Mouse (Mus musculus): ENCODE measurements around the gene Rbmx. TPM values are rescaled to one million over a fixed set of nuclear protein-coding genes. Genes with fewer than 3 reads are reported as not detected.

The Rbmx gene
- polyA plus RNA-seq, 1 experiment from 2014 or later, result 134 TPM

DNA sequence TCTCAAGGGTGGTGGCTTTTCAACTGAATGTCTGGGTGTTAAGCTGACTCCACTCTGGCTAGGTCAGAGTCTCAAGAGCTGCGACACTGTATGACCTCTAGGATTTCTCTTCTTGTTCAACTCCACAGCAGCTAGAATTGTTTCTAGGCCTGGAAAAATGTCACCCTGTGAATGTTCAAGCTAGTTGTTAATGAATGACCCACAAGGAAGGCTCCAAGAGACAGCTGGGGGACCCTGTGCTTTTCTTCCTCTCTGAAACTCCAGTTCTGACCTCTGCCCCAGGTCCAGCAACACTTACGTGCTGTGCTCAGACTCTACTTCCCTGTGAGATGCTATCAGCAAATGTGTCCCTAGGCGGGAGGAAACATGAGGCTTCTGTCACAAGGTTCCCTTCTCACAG, 14.3 kb downstream of the Rbmx start:
- peaks cover 9% of the 10 kb centered on the region; the same call in 1 of the 2 replicates for H3K36me3 ChIP-seq (ENCODE audit: control insufficient read depth, insufficient read depth, low read length)
- no peak overlapping the region for H3K27ac ChIP-seq (ENCODE audit: low read length)
- H3K4me1 ChIP-seq (ENCODE audit: control insufficient read depth, insufficient read depth, low read length), result no peaks in the 10 kb centered on the region
- no peaks in the 10 kb centered on the region for H3K9me3 ChIP-seq (ENCODE audit: control insufficient read depth, low read depth, low read length)
- no peak overlapping the region for H3K4me2 ChIP-seq (replicated peaks; ENCODE audit: low read depth, low read length)
- H3K4me3 ChIP-seq (ENCODE audit: low read depth, low read length), result no peak overlapping the region
- H3K27me3 ChIP-seq (ENCODE audit: control insufficient read depth, insufficient read depth, low read length), result no peaks in the 10 kb centered on the region
- no peak for ATAC-seq (ENCODE audit: insufficient number of reproducible peaks, insufficient read depth, low FRiP score, low read depth)
- H3K9ac ChIP-seq (replicated peaks; ENCODE audit: low read depth, low read length), result no peak overlapping the region
- 81% methylated on average over 3 of the region's 3 CpGs for WGBS

GRCm38 (mm10) chrX:57377096-57377495, 15.7 kb downstream of the Rbmx start:
- no peak for ATAC-seq (ENCODE audit: insufficient number of reproducible peaks, insufficient read depth, low FRiP score, low read depth)
- H3K27ac ChIP-seq (ENCODE audit: low read length), result no peak overlapping the region
- 80% methylated on average over 3 of the region's 3 CpGs for WGBS
- H3K27me3 ChIP-seq (ENCODE audit: control insufficient read depth, insufficient read depth, low read length), result no peaks in the 10 kb centered on the region
- no peaks in the 10 kb centered on the region for H3K4me1 ChIP-seq (ENCODE audit: control insufficient read depth, insufficient read depth, low read length)
- peaks cover 7% of the 10 kb centered on the region; the same call in 1 of the 2 replicates for H3K36me3 ChIP-seq (ENCODE audit: control insufficient read depth, insufficient read depth, low read length)
- no peak overlapping the region for H3K4me3 ChIP-seq (ENCODE audit: low read depth, low read length)
- H3K9ac ChIP-seq (replicated peaks; ENCODE audit: low read depth, low read length), result no peak overlapping the region
- no peak overlapping the region for H3K4me2 ChIP-seq (replicated peaks; ENCODE audit: low read depth, low read length)
- H3K9me3 ChIP-seq (ENCODE audit: control insufficient read depth, low read depth, low read length), result no peaks in the 10 kb centered on the region

DNA sequence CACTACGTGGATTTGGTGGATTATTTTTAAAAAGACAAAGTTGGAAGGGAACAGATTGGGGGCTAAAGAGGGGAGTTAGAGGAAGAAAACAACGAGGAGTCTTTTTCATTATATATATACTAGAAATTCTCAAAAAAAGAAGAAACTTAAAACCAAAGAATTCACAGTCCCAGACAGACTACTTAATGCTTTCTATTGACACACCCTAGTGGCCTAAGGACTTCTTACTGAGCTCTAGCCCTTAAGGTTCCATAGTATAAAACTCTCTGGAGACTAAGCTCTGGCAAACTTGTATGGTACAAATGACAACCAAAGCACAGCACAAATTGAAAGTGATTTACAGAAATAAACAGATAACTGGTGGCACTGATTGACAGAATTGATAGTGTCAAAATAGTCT, 18.8 kb downstream of the Rbmx start:
- Histone ChIP-seq H3K4me1 (ENCODE audit: control insufficient read depth, insufficient read depth, low read length) (no peaks in the 10 kb centered on the region), H3K4me2 (replicated peaks; ENCODE audit: low read depth, low read length) (no peak overlapping the region), H3K36me3 (ENCODE audit: control insufficient read depth, insufficient read depth, low read length) (peaks cover 7% of the 10 kb centered on the region; the same call in 1 of the 2 replicates), H3K9ac (replicated peaks; ENCODE audit: low read depth, low read length) (no peak overlapping the region), H3K27ac (ENCODE audit: low read length) (no peak overlapping the region), H3K9me3 (ENCODE audit: control insufficient read depth, low read depth, low read length) (no peaks in the 10 kb centered on the region), H3K27me3 (ENCODE audit: control insufficient read depth, insufficient read depth, low read length) (no peaks in the 10 kb centered on the region), H3K4me3 (ENCODE audit: low read depth, low read length) (no peak overlapping the region)
- no peak for ATAC-seq (ENCODE audit: insufficient number of reproducible peaks, insufficient read depth, low FRiP score, low read depth)
- WGBS, result 69% methylated on average over 2 of the region's 2 CpGs

DNA sequence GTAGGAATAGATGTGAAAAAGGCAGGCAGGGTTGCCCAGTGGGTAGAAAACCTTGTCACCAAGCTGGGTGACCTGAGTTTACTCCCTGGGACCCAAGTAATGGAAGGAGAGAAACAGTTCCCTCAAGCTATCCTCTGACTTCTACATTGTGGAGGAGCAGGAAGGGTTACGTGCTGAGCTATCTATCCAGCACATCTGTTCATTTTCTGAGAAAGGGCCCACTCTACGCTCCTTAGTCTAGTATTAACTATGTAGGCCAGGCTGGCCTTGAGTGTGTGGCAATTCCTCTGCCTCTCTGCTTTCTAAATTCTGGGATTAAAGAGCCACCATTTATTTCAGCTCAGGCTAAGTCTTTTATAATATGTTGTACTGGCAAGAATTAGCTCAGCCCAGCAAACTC, 19.3 kb downstream of the Rbmx start:
- H3K4me3 ChIP-seq (ENCODE audit: low read depth, low read length), result no peak overlapping the region
- H3K4me1 ChIP-seq (ENCODE audit: control insufficient read depth, insufficient read depth, low read length), result no peaks in the 10 kb centered on the region
- H3K9me3 ChIP-seq (ENCODE audit: control insufficient read depth, low read depth, low read length), result no peaks in the 10 kb centered on the region
- no peak overlapping the region for H3K4me2 ChIP-seq (replicated peaks; ENCODE audit: low read depth, low read length)
- H3K27me3 ChIP-seq (ENCODE audit: control insufficient read depth, insufficient read depth, low read length), result no peaks in the 10 kb centered on the region
- ATAC-seq (ENCODE audit: insufficient number of reproducible peaks, insufficient read depth, low FRiP score, low read depth), result no peak
- peaks cover 6% of the 10 kb centered on the region; the same call in 1 of the 2 replicates for H3K36me3 ChIP-seq (ENCODE audit: control insufficient read depth, insufficient read depth, low read length)
- no peak overlapping the region for H3K9ac ChIP-seq (replicated peaks; ENCODE audit: low read depth, low read length)
- H3K27ac ChIP-seq (ENCODE audit: low read length), result no peak overlapping the region
- 90% methylated on average over 2 of the region's 2 CpGs for WGBS

DNA sequence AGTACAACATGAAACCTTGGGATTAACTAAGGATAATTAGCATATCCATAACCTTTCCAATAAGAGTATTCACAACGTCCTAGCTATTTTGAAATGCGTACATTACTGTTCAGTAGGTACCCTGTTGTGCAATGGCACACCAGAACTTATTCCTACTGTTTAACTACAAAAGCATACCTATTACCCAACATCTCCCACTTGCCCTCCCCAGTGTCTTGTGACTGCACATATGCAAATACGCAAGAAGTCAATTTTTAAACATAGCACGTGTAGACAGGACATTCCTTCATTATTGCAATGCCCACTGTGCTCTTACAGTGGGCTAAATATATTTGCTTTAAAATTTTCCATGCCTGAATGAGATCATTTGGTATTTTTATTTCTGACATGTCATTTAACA, 19.9 kb downstream of the Rbmx start:
- Histone ChIP-seq H3K36me3 (ENCODE audit: control insufficient read depth, insufficient read depth, low read length) (peaks cover 3% of the 10 kb centered on the region; the same call in 1 of the 2 replicates), H3K9me3 (ENCODE audit: control insufficient read depth, low read depth, low read length) (no peaks in the 10 kb centered on the region), H3K4me3 (ENCODE audit: low read depth, low read length) (no peak overlapping the region), H3K4me2 (replicated peaks; ENCODE audit: low read depth, low read length) (no peak overlapping the region), H3K27ac (ENCODE audit: low read length) (no peak overlapping the region), H3K9ac (replicated peaks; ENCODE audit: low read depth, low read length) (no peak overlapping the region), H3K4me1 (ENCODE audit: control insufficient read depth, insufficient read depth, low read length) (no peaks in the 10 kb centered on the region), H3K27me3 (ENCODE audit: control insufficient read depth, insufficient read depth, low read length) (no peaks in the 10 kb centered on the region)
- ATAC-seq (ENCODE audit: insufficient number of reproducible peaks, insufficient read depth, low FRiP score, low read depth), result no peak
- WGBS, result 82% methylated on average over 4 of the region's 4 CpGs

GRCm38 (mm10) chrX:57364891-57365569, 27.8 kb downstream of the Rbmx start:
- no peak for ATAC-seq (ENCODE audit: insufficient number of reproducible peaks, insufficient read depth, low FRiP score, low read depth)
- H3K9me3 ChIP-seq (ENCODE audit: control insufficient read depth, low read depth, low read length), result no peaks in the 10 kb centered on the region
- no peak overlapping the region for H3K9ac ChIP-seq (replicated peaks; ENCODE audit: low read depth, low read length)
- WGBS, result 61% methylated on average over 2 of the region's 2 CpGs
- H3K36me3 ChIP-seq (ENCODE audit: control insufficient read depth, insufficient read depth, low read length), result no peaks in the 10 kb centered on the region
- H3K27ac ChIP-seq (ENCODE audit: low read length), result no peak overlapping the region
- H3K4me1 ChIP-seq (ENCODE audit: control insufficient read depth, insufficient read depth, low read length), result no peaks in the 10 kb centered on the region
- no peaks in the 10 kb centered on the region for H3K27me3 ChIP-seq (ENCODE audit: control insufficient read depth, insufficient read depth, low read length)
- H3K4me2 ChIP-seq (replicated peaks; ENCODE audit: low read depth, low read length), result no peak overlapping the region
- no peak overlapping the region for H3K4me3 ChIP-seq (ENCODE audit: low read depth, low read length)

DNA sequence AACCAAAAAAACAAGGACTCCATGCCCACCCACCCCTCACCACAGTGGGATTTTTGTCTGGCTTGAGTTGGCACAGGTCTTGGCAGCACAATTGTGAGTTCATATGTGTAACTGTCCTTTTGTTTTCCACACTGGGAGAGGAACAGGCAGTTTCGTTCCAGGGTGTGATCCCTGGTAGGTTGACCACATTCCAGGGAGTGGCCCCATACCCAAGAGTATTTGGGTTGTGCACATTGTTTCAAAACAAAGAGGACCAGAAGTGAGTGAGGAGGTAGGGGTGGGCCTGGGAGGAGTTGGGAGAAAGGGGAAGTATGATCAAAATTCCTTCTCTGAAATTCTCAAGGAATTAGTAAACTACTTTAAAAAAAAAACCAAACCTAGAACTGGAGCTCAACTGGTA, 33.5 kb downstream of the Rbmx start:
- ATAC-seq (ENCODE audit: insufficient number of reproducible peaks, insufficient read depth, low FRiP score, low read depth), result no peak
- Histone ChIP-seq H3K4me3 (ENCODE audit: low read depth, low read length) (no peak overlapping the region), H3K27ac (ENCODE audit: low read length) (no peak overlapping the region), H3K27me3 (ENCODE audit: control insufficient read depth, insufficient read depth, low read length) (no peaks in the 10 kb centered on the region), H3K36me3 (ENCODE audit: control insufficient read depth, insufficient read depth, low read length) (no peaks in the 10 kb centered on the region), H3K4me2 (replicated peaks; ENCODE audit: low read depth, low read length) (no peak overlapping the region), H3K9ac (replicated peaks; ENCODE audit: low read depth, low read length) (no peak overlapping the region), H3K4me1 (ENCODE audit: control insufficient read depth, insufficient read depth, low read length) (no peaks in the 10 kb centered on the region), H3K9me3 (ENCODE audit: control insufficient read depth, low read depth, low read length) (no peaks in the 10 kb centered on the region)
- WGBS, result 58% methylated on average over 1 of the region's 1 CpGs

DNA sequence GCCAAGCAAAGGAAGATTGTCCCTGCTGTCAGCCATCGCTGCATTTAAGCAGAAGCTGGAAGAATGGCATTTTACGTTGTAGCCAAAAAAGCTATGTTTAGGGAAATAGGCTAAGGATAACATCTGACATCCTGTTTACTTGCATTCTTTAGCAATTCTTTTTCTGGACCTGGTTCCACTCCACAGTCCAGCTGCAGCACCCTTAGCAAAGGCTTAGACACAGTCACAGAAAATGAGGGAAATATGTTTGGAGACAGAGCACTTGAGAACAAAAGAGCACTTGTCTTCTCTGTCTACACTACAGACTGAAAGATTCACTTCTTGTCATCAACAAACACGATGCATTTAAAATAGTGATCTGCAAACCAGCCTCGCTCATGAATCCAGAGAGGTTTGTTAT, 53.6 kb downstream of the Rbmx start:
- Histone ChIP-seq H3K9ac (replicated peaks; ENCODE audit: low read depth, low read length) (no peak overlapping the region), H3K27ac (ENCODE audit: low read length) (no peak overlapping the region), H3K27me3 (ENCODE audit: control insufficient read depth, insufficient read depth, low read length) (no peaks in the 10 kb centered on the region), H3K4me3 (ENCODE audit: low read depth, low read length) (no peak overlapping the region), H3K4me1 (ENCODE audit: control insufficient read depth, insufficient read depth, low read length) (no peaks in the 10 kb centered on the region), H3K9me3 (ENCODE audit: control insufficient read depth, low read depth, low read length) (no peaks in the 10 kb centered on the region), H3K4me2 (replicated peaks; ENCODE audit: low read depth, low read length) (no peak overlapping the region), H3K36me3 (ENCODE audit: control insufficient read depth, insufficient read depth, low read length) (no peaks in the 10 kb centered on the region)
- WGBS, result 55% methylated on average over 4 of the region's 4 CpGs
- ATAC-seq (ENCODE audit: insufficient number of reproducible peaks, insufficient read depth, low FRiP score, low read depth), result no peak

Measured in stomach, embryonic 14.5 days (tissue).